Mouse (Mus musculus): Measurements from ENCODE around the gene Eid3. TPM values are rescaled to one million over a fixed set of nuclear protein-coding genes. Genes with fewer than 3 reads are reported as not detected.

Gene Eid3
- total RNA-seq, 1 experiment = 8.9 TPM

DNA sequence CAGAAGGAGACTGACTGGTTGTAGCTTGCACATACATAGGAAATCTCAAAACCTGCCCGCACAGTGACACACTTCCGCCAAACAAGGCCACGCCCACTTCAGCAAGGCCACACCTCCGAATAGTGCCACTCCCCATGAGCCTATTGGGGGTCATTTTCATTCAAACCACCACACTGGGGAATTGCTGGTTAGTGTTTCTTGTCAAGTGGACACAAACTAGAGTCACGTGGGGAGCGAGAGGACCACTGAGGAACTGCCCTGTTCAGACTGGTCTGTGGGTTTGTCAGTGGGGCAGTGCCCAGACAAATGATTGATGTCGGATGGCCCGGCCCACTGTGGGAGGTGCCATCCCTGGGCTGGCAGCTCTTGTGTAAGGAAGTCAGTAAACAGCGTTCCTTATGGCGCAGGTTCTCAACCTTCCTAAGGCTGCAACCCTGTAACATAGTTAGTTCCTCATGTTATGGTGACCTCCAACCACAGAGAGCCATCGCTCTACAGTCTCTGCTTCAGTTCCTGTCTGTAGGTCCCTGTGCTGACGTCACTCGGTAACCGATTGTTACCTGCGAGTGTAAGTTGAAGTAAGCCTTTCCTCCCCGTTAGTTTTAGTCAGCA lies 33.5 kb downstream of the Eid3 start:
- TF ChIP-seq CHD2 (IDR thresholded peaks at IDR 0.05; ENCODE audit: low read depth, low read length) (no peak), ZNF384 (IDR thresholded peaks at IDR 0.05; ENCODE audit: low read depth, low read length) (no peak), MAFK (IDR thresholded peaks at IDR 0.05; ENCODE audit: insufficient read depth, low read depth, low read length) (no peak), ZC3H11A (IDR thresholded peaks at IDR 0.05; ENCODE audit: borderline replicate concordance, low read depth, low read length) (no peak), HCFC1 (IDR thresholded peaks at IDR 0.05; ENCODE audit: borderline replicate concordance, insufficient read depth, low read length) (no peak)
- in situ Hi-C loops (cut with MboI; ENCODE audit: low sequenced_read_pairs in 2 of 2, unreplicated experiment in 2 of 2) = loop anchor here in 1 of 2 experiments (25.0 kb wide), 2 partner anchors 287 to 612 kb away; no protein-coding TSS in a partner anchor
- peaks cover 26% of the 10 kb centered on the region for H3K36me3 ChIP-seq (ENCODE audit: control insufficient read depth, insufficient read depth, low read length, poor library complexity, severe bottlenecking)
- H3K4me1 ChIP-seq (ENCODE audit: control insufficient read depth in 2 of 2, insufficient read depth in 2 of 2, low read length in 2 of 2, poor library complexity in 1 of 2) = peaks cover 0 to 21% of the 10 kb centered on the region in 2 experiments; a peak in 2 of 4 replicates
- H3K27ac ChIP-seq (ENCODE audit: insufficient read depth, low read depth, low read length, poor library complexity, severe bottlenecking) = no peak overlapping the region
- H3K4me3 ChIP-seq (ENCODE audit: insufficient read depth in 1 of 2, low read depth in 1 of 2, low read length in 2 of 2, poor library complexity in 1 of 2, severe bottlenecking in 1 of 2) = peak overlapping the region; percentile 1 to 56; a peak in 3 of 4 replicates
- 0 out of 2 replicates have a peak overlapping the region, but pooled peaks have one; percentile 6 for H3K9ac ChIP-seq (ENCODE audit: insufficient read depth, low read depth, low read length, poor library complexity, severe bottlenecking)
- DNase-seq (ENCODE audit: low read depth, low spot score) = no peak
- H3K9me3 ChIP-seq (ENCODE audit: control insufficient read depth, insufficient read depth, low read depth, low read length) = no peaks in the 10 kb centered on the region

DNA sequence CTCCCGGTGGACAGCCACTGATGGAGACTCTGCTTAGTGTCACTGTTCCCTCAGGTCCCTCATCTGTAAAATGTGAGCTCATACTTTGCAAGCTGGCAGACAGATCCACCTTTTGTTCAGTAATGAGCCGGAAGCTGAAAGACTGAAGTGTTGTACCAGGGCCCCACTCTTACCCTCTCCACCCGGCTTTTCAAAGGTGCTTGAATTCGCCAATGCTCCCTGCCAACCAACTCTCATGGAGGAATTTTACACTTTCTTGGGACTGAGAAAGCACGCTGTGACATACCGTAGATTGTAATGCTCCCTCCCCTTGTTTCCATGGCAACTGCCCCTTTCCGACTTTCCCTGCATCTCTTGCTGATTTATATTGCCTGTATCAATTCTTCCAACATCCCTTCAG lies 34.1 kb downstream of the Eid3 start:
- H3K9me3 ChIP-seq (ENCODE audit: control insufficient read depth, insufficient read depth, low read depth, low read length) = no peaks in the 10 kb centered on the region
- DNase-seq (ENCODE audit: low read depth, low spot score) = no peak
- TF ChIP-seq CHD2 (IDR thresholded peaks at IDR 0.05; ENCODE audit: low read depth, low read length) (no peak), HCFC1 (IDR thresholded peaks at IDR 0.05; ENCODE audit: borderline replicate concordance, insufficient read depth, low read length) (no peak), MAFK (IDR thresholded peaks at IDR 0.05; ENCODE audit: insufficient read depth, low read depth, low read length) (no peak), ZNF384 (IDR thresholded peaks at IDR 0.05; ENCODE audit: low read depth, low read length) (no peak)
- H3K4me1 ChIP-seq (ENCODE audit: control insufficient read depth in 2 of 2, insufficient read depth in 2 of 2, low read length in 2 of 2, poor library complexity in 1 of 2) = peaks cover 0 to 21% of the 10 kb centered on the region in 2 experiments; a peak in 2 of 4 replicates
- in situ Hi-C loops (cut with MboI; ENCODE audit: low sequenced_read_pairs in 2 of 2, unreplicated experiment in 2 of 2) = loop anchor here in 1 of 2 experiments (25.0 kb wide), 2 partner anchors 287 to 612 kb away; no protein-coding TSS in a partner anchor
- no peak overlapping the region for H3K9ac ChIP-seq (ENCODE audit: insufficient read depth, low read depth, low read length, poor library complexity, severe bottlenecking)
- no peak overlapping the region for H3K4me3 ChIP-seq (ENCODE audit: insufficient read depth in 1 of 2, low read depth in 1 of 2, low read length in 2 of 2, poor library complexity in 1 of 2, severe bottlenecking in 1 of 2)
- peaks cover 20% of the 10 kb centered on the region for H3K36me3 ChIP-seq (ENCODE audit: control insufficient read depth, insufficient read depth, low read length, poor library complexity, severe bottlenecking)
- H3K27ac ChIP-seq (ENCODE audit: insufficient read depth, low read depth, low read length, poor library complexity, severe bottlenecking) = no peak overlapping the region

DNA sequence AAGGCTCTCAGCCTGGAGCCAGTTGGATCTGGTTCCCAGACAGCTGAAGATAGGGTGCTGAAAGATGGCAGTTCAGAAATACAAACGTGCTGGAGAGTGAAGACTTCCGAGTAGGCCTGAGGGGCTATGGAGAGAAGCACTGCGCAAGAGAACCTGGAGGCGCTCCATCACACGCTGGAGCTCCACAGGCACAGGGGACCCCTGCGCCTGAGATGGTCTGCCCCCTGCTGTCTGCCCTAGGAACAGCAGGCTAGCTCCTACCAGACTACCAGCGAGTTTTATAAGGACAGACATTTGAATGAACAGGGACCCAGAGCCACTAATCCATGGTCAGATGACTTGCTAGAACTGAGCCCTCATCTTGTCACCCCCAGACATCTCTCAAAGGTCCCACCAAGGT lies 35.0 kb downstream of the Eid3 start:
- DNase-seq (ENCODE audit: low read depth, low spot score) = peak; percentile 79
- in situ Hi-C loops (cut with MboI; ENCODE audit: low sequenced_read_pairs in 2 of 2, unreplicated experiment in 2 of 2) = loop anchor here in 1 of 2 experiments (25.0 kb wide), 2 partner anchors 286 to 611 kb away; no protein-coding TSS in a partner anchor
- Histone ChIP-seq H3K9ac (ENCODE audit: insufficient read depth, low read depth, low read length, poor library complexity, severe bottlenecking) (no peak overlapping the region), H3K9me3 (ENCODE audit: control insufficient read depth, insufficient read depth, low read depth, low read length) (no peaks in the 10 kb centered on the region), H3K36me3 (ENCODE audit: control insufficient read depth, insufficient read depth, low read length, poor library complexity, severe bottlenecking) (peaks cover 13% of the 10 kb centered on the region), H3K4me3 (ENCODE audit: insufficient read depth in 1 of 2, low read depth in 1 of 2, low read length in 2 of 2, poor library complexity in 1 of 2, severe bottlenecking in 1 of 2) (no peak overlapping the region), H3K27ac (ENCODE audit: insufficient read depth, low read depth, low read length, poor library complexity, severe bottlenecking) (no peak overlapping the region), H3K4me1 (ENCODE audit: control insufficient read depth in 2 of 2, insufficient read depth in 2 of 2, low read length in 2 of 2, poor library complexity in 1 of 2) (peaks cover 0 to 21% of the 10 kb centered on the region in 2 experiments; a peak in 2 of 4 replicates)
- TF ChIP-seq ZC3H11A (IDR thresholded peaks at IDR 0.05; ENCODE audit: borderline replicate concordance, low read depth, low read length) (peak; percentile 61; the same call in 1 of the 2 replicates), HCFC1 (IDR thresholded peaks at IDR 0.05; ENCODE audit: borderline replicate concordance, insufficient read depth, low read length) (peak; percentile 54; the same call in 1 of the 2 replicates), ZNF384 (IDR thresholded peaks at IDR 0.05; ENCODE audit: low read depth, low read length) (no peak)

DNA sequence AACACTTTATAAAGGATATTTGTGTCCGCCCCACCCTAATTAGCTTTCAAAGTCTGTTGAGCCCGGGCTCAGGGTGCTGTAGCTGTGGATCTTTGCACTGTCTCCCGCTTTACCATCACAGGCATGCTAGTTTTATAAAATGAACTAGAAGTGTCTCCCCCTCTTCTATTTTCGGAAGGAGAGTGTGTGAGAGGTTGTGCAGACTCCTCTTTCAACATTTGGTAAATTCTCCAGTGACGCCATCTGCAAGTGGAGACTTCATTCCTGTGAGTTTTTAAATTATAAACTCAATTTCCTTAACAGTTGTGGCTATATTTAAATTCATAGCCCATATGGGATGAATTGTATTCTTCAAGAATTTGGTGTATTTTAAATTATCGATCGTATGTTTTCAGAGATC lies 42.1 kb downstream of the Eid3 start:
- Histone ChIP-seq H3K9me3 (ENCODE audit: control insufficient read depth, insufficient read depth, low read depth, low read length) (no peaks in the 10 kb centered on the region), H3K9ac (ENCODE audit: insufficient read depth, low read depth, low read length, poor library complexity, severe bottlenecking) (no peak overlapping the region), H3K4me3 (ENCODE audit: insufficient read depth in 1 of 2, low read depth in 1 of 2, low read length in 2 of 2, poor library complexity in 1 of 2, severe bottlenecking in 1 of 2) (no peak overlapping the region), H3K27ac (ENCODE audit: insufficient read depth, low read depth, low read length, poor library complexity, severe bottlenecking) (no peak overlapping the region), H3K36me3 (ENCODE audit: control insufficient read depth, insufficient read depth, low read length, poor library complexity, severe bottlenecking) (no peaks in the 10 kb centered on the region), H3K4me1 (ENCODE audit: control insufficient read depth in 2 of 2, insufficient read depth in 2 of 2, low read length in 2 of 2, poor library complexity in 1 of 2) (no peaks in the 10 kb centered on the region)
- DNase-seq (ENCODE audit: low read depth, low spot score) = no peak
- in situ Hi-C loops (cut with MboI; ENCODE audit: low sequenced_read_pairs in 2 of 2, unreplicated experiment in 2 of 2) = loop anchor here in 1 of 2 experiments (25.0 kb wide), 2 partner anchors 279 to 604 kb away; no protein-coding TSS in a partner anchor
- TF ChIP-seq CHD2 (IDR thresholded peaks at IDR 0.05; ENCODE audit: low read depth, low read length) = no peak
- TF ChIP-seq HCFC1 (IDR thresholded peaks at IDR 0.05; ENCODE audit: borderline replicate concordance, insufficient read depth, low read length) = no peak
- no peak for TF ChIP-seq ZNF384 (IDR thresholded peaks at IDR 0.05; ENCODE audit: low read depth, low read length)
- no peak for TF ChIP-seq MAFK (IDR thresholded peaks at IDR 0.05; ENCODE audit: insufficient read depth, low read depth, low read length)
- TF ChIP-seq ZC3H11A (IDR thresholded peaks at IDR 0.05; ENCODE audit: borderline replicate concordance, low read depth, low read length) = no peak
